9 mouse cellular contexts compared by ENCODE assay signal in genomic region chr8:54508096-54508456, GRCm38 (mm10). TPM values are rescaled to one million over a fixed set of nuclear protein-coding genes. Genes with fewer than 3 reads are reported as not detected.
DNase-seq lines count a peak whose midpoint lies in the region; ATAC-seq lines count a peak whose summit lies in the region.
"Had no signal": no experiment of that assay in that cellular context is flagged by ENCODE, and none has a peak within 500 bp of the region (broad histone marks: within the 10 kb centered on the region; RNA-seq: fewer than 3 reads in every experiment).

No protein-coding gene starts in this region.

- H3K4me2 ChIP-seq in hindbrain, embryonic 11.5 days (replicated peaks; ENCODE audit: low read depth, low read length), result no peak overlapping the region
- peak overlapping the region; percentile 71; the same call in 1 of the 2 replicates for H3K4me2 ChIP-seq in hindbrain, embryonic 14.5 days (replicated peaks)
- peak overlapping the region; percentile 54 for H3K4me2 ChIP-seq in midbrain, embryonic 15.5 days

- no peak overlapping the region for H3K27ac ChIP-seq in hindbrain, embryonic 11.5 days (ENCODE audit: low read depth, low read length)
- H3K27ac ChIP-seq in hindbrain, embryonic 10.5 days, result no peak overlapping the region
- no peak overlapping the region for H3K27ac ChIP-seq in hindbrain, embryonic 14.5 days
- no peak overlapping the region for H3K27ac ChIP-seq in midbrain, embryonic 15.5 days
- H3K27ac ChIP-seq: liver, embryonic 15.5 days; stomach, embryonic 15.5 days had no signal

- no peaks in the 10 kb centered on the region for H3K4me1 ChIP-seq in hindbrain, embryonic 11.5 days (replicated peaks; ENCODE audit: control insufficient read depth, insufficient read depth, low read length)
- H3K4me1 ChIP-seq in hindbrain, embryonic 10.5 days (replicated peaks), result peaks cover 7% of the 10 kb centered on the region; the same call in 1 of the 2 replicates
- peaks cover 3% of the 10 kb centered on the region; the same call in 1 of the 2 replicates for H3K4me1 ChIP-seq in hindbrain, embryonic 14.5 days (replicated peaks; ENCODE audit: control insufficient read depth, insufficient read depth, low read length)
- H3K4me1 ChIP-seq in midbrain, embryonic 15.5 days, result peaks cover 13% of the 10 kb centered on the region
- H3K4me1 ChIP-seq: stomach, embryonic 15.5 days had no signal

- peak; percentile 59 for ATAC-seq in hindbrain, embryonic 11.5 days (ENCODE audit: low FRiP score)
- no peak for ATAC-seq in hindbrain, embryonic 14.5 days (ENCODE audit: low FRiP score)
- ATAC-seq in midbrain, embryonic 15.5 days (replicated peaks), result peak; percentile 48

- H3K27me3 ChIP-seq in hindbrain, embryonic 11.5 days (ENCODE audit: control insufficient read depth, insufficient read depth, low read length), result no peaks in the 10 kb centered on the region
- H3K27me3 ChIP-seq in hindbrain, embryonic 10.5 days (ENCODE audit: insufficient read depth, poor library complexity, severe bottlenecking), result no peaks in the 10 kb centered on the region
- no peaks in the 10 kb centered on the region for H3K27me3 ChIP-seq in hindbrain, embryonic 14.5 days (ENCODE audit: control insufficient read depth, insufficient read depth, low read length)
- H3K27me3 ChIP-seq in midbrain, embryonic 15.5 days (replicated peaks), result no peaks in the 10 kb centered on the region
- H3K27me3 ChIP-seq: liver, embryonic 15.5 days; stomach, embryonic 15.5 days had no signal

- DNase-seq in hindbrain, embryonic 11.5 days (ENCODE audit: low spot score), result no peak
- no peak for DNase-seq in hindbrain, embryonic 10.5 days (ENCODE audit: low spot score)
- peak; percentile 19 for DNase-seq in brain, adult 2 months (ENCODE audit: low read depth, low spot score)
- no peak for DNase-seq in hindbrain, embryonic 14.5 days (ENCODE audit: low spot score)
- DNase-seq in frontal cortex, postnatal 36 days (ENCODE audit: low spot score in 2 of 2), result no peak
- DNase-seq in urinary bladder, adult 2 months (ENCODE audit: low spot score), result no peak

- no peaks in the 10 kb centered on the region for H3K36me3 ChIP-seq in hindbrain, embryonic 11.5 days (ENCODE audit: control insufficient read depth, insufficient read depth, low read length)
- no peaks in the 10 kb centered on the region for H3K36me3 ChIP-seq in hindbrain, embryonic 10.5 days
- H3K36me3 ChIP-seq in hindbrain, embryonic 14.5 days (replicated peaks; ENCODE audit: control insufficient read depth, insufficient read depth), result no peaks in the 10 kb centered on the region
- H3K36me3 ChIP-seq in midbrain, embryonic 15.5 days (replicated peaks), result no peaks in the 10 kb centered on the region
- H3K36me3 ChIP-seq: liver, embryonic 15.5 days; stomach, embryonic 15.5 days had no signal

- no peaks in the 10 kb centered on the region for H3K9me3 ChIP-seq in hindbrain, embryonic 11.5 days (ENCODE audit: control insufficient read depth, low read length)
- H3K9me3 ChIP-seq in hindbrain, embryonic 10.5 days, result no peaks in the 10 kb centered on the region
- no peaks in the 10 kb centered on the region for H3K9me3 ChIP-seq in hindbrain, embryonic 14.5 days (ENCODE audit: control insufficient read depth, low read length)
- H3K9me3 ChIP-seq in midbrain, embryonic 15.5 days, result no peaks in the 10 kb centered on the region
- H3K9me3 ChIP-seq: liver, embryonic 15.5 days; stomach, embryonic 15.5 days had no signal

- WGBS in hindbrain, embryonic 11.5 days, result 24% methylated on average over 1 of the region's 1 CpGs
- 29% methylated on average over 1 of the region's 1 CpGs for WGBS in hindbrain, embryonic 10.5 days
- WGBS in hindbrain, embryonic 14.5 days, result 19% methylated on average over 1 of the region's 1 CpGs
- 26% methylated on average over 1 of the region's 1 CpGs for WGBS in midbrain, embryonic 15.5 days

- no peak overlapping the region for H3K9ac ChIP-seq in hindbrain, embryonic 11.5 days (ENCODE audit: low read depth, low read length)
- no peak overlapping the region for H3K9ac ChIP-seq in hindbrain, embryonic 14.5 days
- no peak overlapping the region for H3K9ac ChIP-seq in midbrain, embryonic 15.5 days
- H3K9ac ChIP-seq: liver, embryonic 15.5 days; stomach, embryonic 15.5 days had no signal

- no peak overlapping the region for H3K4me3 ChIP-seq in hindbrain, embryonic 11.5 days (ENCODE audit: low read depth, low read length)
- H3K4me3 ChIP-seq in hindbrain, embryonic 10.5 days, result no peak overlapping the region
- no peak overlapping the region for H3K4me3 ChIP-seq in hindbrain, embryonic 14.5 days (replicated peaks; ENCODE audit: low read length)
- H3K4me3 ChIP-seq in midbrain, embryonic 15.5 days, result no peak overlapping the region

RNA-seq across cellular contexts. Expression of gene Asb5, which starts 21.3 kb away (rescaled TPM):
- polyA plus RNA-seq in hindbrain, embryonic 11.5 days (2014; fragmentation: Nextera tagmentation; extraction: Ambion mirVana), result 4.7 and 6.1 TPM in 2 replicates
- 4.2 and 6.3 TPM in 2 replicates for polyA plus RNA-seq in hindbrain, embryonic 10.5 days (2016; fragmentation: Nextera tagmentation; extraction: Ambion mirVana)
- 6.4 and 9.8 TPM in 2 replicates for polyA plus RNA-seq in hindbrain, embryonic 14.5 days (2014; fragmentation: Nextera tagmentation; extraction: Ambion mirVana)
- polyA plus RNA-seq in midbrain, embryonic 15.5 days (2015; fragmentation: Nextera tagmentation; extraction: Ambion mirVana), result 6.1 and 8.2 TPM in 2 replicates
- polyA plus RNA-seq in urinary bladder, adult 2 months (2012; rRNA removed), result 0.69 and 1.0 TPM in 2 replicates

RNA-seq across cellular contexts. Expression of gene Spcs3, which starts 21.7 kb away (rescaled TPM):
- 80.2 and 82.6 TPM in 2 replicates for polyA plus RNA-seq in hindbrain, embryonic 11.5 days (2014; fragmentation: Nextera tagmentation; extraction: Ambion mirVana)
- 61.9 and 85.7 TPM in 2 replicates for polyA plus RNA-seq in hindbrain, embryonic 10.5 days (2016; fragmentation: Nextera tagmentation; extraction: Ambion mirVana)
- polyA plus RNA-seq in hindbrain, embryonic 14.5 days (2014; fragmentation: Nextera tagmentation; extraction: Ambion mirVana), result 47.8 and 52.0 TPM in 2 replicates
- 46.5 and 47.5 TPM in 2 replicates for polyA plus RNA-seq in midbrain, embryonic 15.5 days (2015; fragmentation: Nextera tagmentation; extraction: Ambion mirVana)
- polyA plus RNA-seq in urinary bladder, adult 2 months (2012; rRNA removed), result 23.9 and 24.1 TPM in 2 replicates
